In the genomic region with DNA sequence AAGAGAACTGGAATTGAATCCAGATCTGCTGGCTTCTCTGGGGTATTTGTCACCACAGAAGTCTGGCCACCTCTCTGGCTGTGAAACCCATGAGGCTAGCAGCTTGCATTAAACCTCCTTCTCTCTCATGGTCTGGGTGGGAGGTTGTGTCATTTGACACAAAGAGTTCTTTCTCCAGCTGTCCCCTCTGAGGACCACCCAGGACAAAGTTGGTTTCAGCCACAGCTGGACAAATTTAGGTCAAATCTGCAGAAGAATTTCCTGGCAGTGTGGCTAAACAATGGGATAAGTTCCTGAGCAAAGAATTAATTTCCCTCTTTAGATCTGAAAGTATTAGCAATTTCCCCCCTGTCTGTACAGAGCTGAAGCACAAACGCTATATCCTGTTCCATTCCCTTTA, we compare ENCODE assay signal across 15 mouse cellular contexts.
"Had no signal": no experiment of that assay in that cellular context is flagged by ENCODE, and none has a peak within 500 bp of the region (broad histone marks: within the 10 kb centered on the region; RNA-seq: fewer than 3 reads in every experiment).

No protein-coding gene starts in this region.

- ATAC-seq: intestine, postnatal 0 days; liver, postnatal 0 days had no signal

- H3K9me3 ChIP-seq: liver, embryonic 13.5 days; neural tube, embryonic 15.5 days; stomach, embryonic 15.5 days had no signal

- H3K27ac ChIP-seq: left cerebral cortex, adult 2 months; liver, embryonic 13.5 days; macrophage; neural tube, embryonic 15.5 days; stomach, embryonic 15.5 days had no signal

- H3K27me3 ChIP-seq: liver, embryonic 13.5 days; neural tube, embryonic 15.5 days; stomach, embryonic 15.5 days had no signal

- H3K36me3 ChIP-seq: liver, embryonic 13.5 days; neural tube, embryonic 15.5 days; stomach, embryonic 15.5 days had no signal

- H3K9ac ChIP-seq: liver, embryonic 13.5 days; liver, postnatal 0 days; neural tube, embryonic 15.5 days; stomach, embryonic 15.5 days had no signal

- H3K4me2 ChIP-seq: liver, embryonic 13.5 days; neural tube, embryonic 15.5 days; stomach, embryonic 15.5 days had no signal

- H3K4me1 ChIP-seq: liver, embryonic 13.5 days; megakaryocyte, embryonic 14.5 days; neural tube, embryonic 15.5 days; stomach, embryonic 15.5 days had no signal

- H3K4me3 ChIP-seq: left cerebral cortex, adult 2 months; liver, embryonic 13.5 days; megakaryocyte, embryonic 14.5 days; myocyte; neural tube, embryonic 15.5 days; stomach, embryonic 15.5 days had no signal

- DNase-seq: kidney, adult 8-10 months; kidney, postnatal 25 days; liver; liver, embryonic 13.5 days; liver, postnatal 0 days; midbrain, embryonic 14.5 days; thymus, adult 2 months; thymus, postnatal 25 days had no signal
